Mouse (Mus musculus) liver, embryonic 15.5 days (tissue): ENCODE measurements around the gene Ube2b. TPM values are rescaled to one million over a fixed set of nuclear protein-coding genes. Genes with fewer than 3 reads are reported as not detected.

Source experiments
- ATAC-seq: fragments of 200-750 bp; cut with Nextera tagmentation; 2 replicates; pipeline ENCODE4 v1.8.0; 2017; ENCODE audit warnings: moderate number of reproducible peaks, mild to moderate bottlenecking, moderate library complexity; ENCODE audit not compliant: insufficient read depth
- H3K27ac ChIP-seq: fragments of 300-500 bp; sonication (generic); replicated peaks from 2 replicates; pipeline ENCODE4 v1.5.1; 2015; ENCODE audit warnings: mild to moderate bottlenecking, inconsistent platforms
- H3K27me3 ChIP-seq: fragments of 300-500 bp; sonication (generic); 2 replicates; pipeline ENCODE4 v1.6.1; 2015; ENCODE audit warnings: mild to moderate bottlenecking, inconsistent platforms
- H3K36me3 ChIP-seq: fragments of 300-500 bp; sonication (generic); replicated peaks from 2 replicates; pipeline ENCODE4 v1.6.1; 2015; ENCODE audit warnings: moderate library complexity, mild to moderate bottlenecking, inconsistent platforms
- H3K4me1 ChIP-seq: fragments of 300-500 bp; sonication (generic); replicated peaks from 2 replicates; pipeline ENCODE4 v1.6.1; 2015; ENCODE audit warnings: inconsistent platforms
- H3K4me2 ChIP-seq: fragments of 300-500 bp; sonication (generic); 2 replicates; pipeline ENCODE4 v1.6.1; 2015; ENCODE audit warnings: moderate library complexity, mild to moderate bottlenecking, inconsistent platforms
- H3K4me3 ChIP-seq: fragments of 300-500 bp; sonication (generic); replicated peaks from 2 replicates; pipeline ENCODE4 v1.5.1; 2015; ENCODE audit warnings: mild to moderate bottlenecking, inconsistent platforms
- H3K9ac ChIP-seq: fragments of 300-500 bp; sonication (generic); 2 replicates; pipeline ENCODE4 v1.6.1; 2015; ENCODE audit warnings: moderate library complexity, mild to moderate bottlenecking, inconsistent platforms
- H3K9me3 ChIP-seq: fragments of 300-500 bp; sonication (generic); replicated peaks from 2 replicates; pipeline ENCODE4 v1.6.1; 2016; ENCODE audit warnings: inconsistent platforms
- whole genome bisulfite sequencing: fragments of 180-500 bp; shearing (Covaris S2); methylation state at CpG from one replicate; pipeline ENCODE4 v1.1.7; 2015; ENCODE audit warnings: mixed read lengths; ENCODE audit not compliant: insufficient replicate concordance; 5-methylcytosine and 5-hydroxymethylcytosine counted together
- polyA plus RNA-seq: library from polyadenylated mRNA; unstranded; fragments of >200 nt; fragmentation: Nextera tagmentation; extraction: Ambion mirVana; gene quantifications from 2 replicates; pipeline ENCODE4 v1.2.1, GENCODE M21; 2015

Ube2b gene
- polyA plus RNA-seq, 1 experiment from 2014 or later: 139 TPM

GRCm38 (mm10) chr11:51967443-51968401 is 32.8 kb downstream of the Ube2b start, which contains the start of gene Cdkn2aipnl:
TSS of gene Cdkn2aipnl (plus strand) at chr11:51967661.
- Histone ChIP-seq H3K27me3 (no peaks in the 10 kb centered on the region), H3K4me1 (peaks cover 22% of the 10 kb centered on the region), H3K9me3 (no peaks in the 10 kb centered on the region), H3K27ac (peak within 1 kb of the TSS; percentile 64), H3K4me3 (peak within 1 kb of the TSS; percentile 73), H3K9ac (peak within 1 kb of the TSS; percentile 79), H3K4me2 (peak within 1 kb of the TSS; percentile 97), H3K36me3 (peaks cover 32% of the 10 kb centered on the region)
- peak; percentile 92 for ATAC-seq
- under 1% methylated on average over 63 of the region's 63 CpGs for WGBS

GRCm38 (mm10) chr11:51966651-51967050 is 33.9 kb downstream of the Ube2b start:
- Histone ChIP-seq H3K9me3 (no peaks in the 10 kb centered on the region), H3K4me1 (peaks cover 22% of the 10 kb centered on the region), H3K27me3 (no peaks in the 10 kb centered on the region), H3K27ac (no peak overlapping the region), H3K36me3 (peaks cover 21% of the 10 kb centered on the region), H3K4me3 (no peak overlapping the region), H3K9ac (no peak overlapping the region), H3K4me2 (no peak overlapping the region)
- WGBS: 71% methylated on average over 5 of the region's 5 CpGs
- no peak for ATAC-seq

- no peak overlapping the region for H3K4me3 ChIP-seq
- no peak overlapping the region for H3K27ac ChIP-seq
- 70% methylated on average over 7 of the region's 7 CpGs for whole genome bisulfite sequencing
- peaks cover 6% of the 10 kb centered on the region for H3K4me1 ChIP-seq
- H3K9ac ChIP-seq: no peak overlapping the region
- no peak overlapping the region for H3K4me2 ChIP-seq
- no peaks in the 10 kb centered on the region for H3K27me3 ChIP-seq
- no peaks in the 10 kb centered on the region for H3K36me3 ChIP-seq
- ATAC-seq: no peak
- H3K9me3 ChIP-seq: no peaks in the 10 kb centered on the region
These were observed 38.3 kb downstream of the Ube2b start for GRCm38 (mm10) chr11:51962277-51962676.

GRCm38 (mm10) chr11:51961761-51962160 is 38.8 kb downstream of the Ube2b start:
- no peak overlapping the region for H3K9ac ChIP-seq
- peaks cover 1% of the 10 kb centered on the region; the same call in 1 of the 2 replicates for H3K4me1 ChIP-seq
- 45% methylated on average over 8 of the region's 8 CpGs for WGBS
- H3K27ac ChIP-seq: no peak overlapping the region
- no peak overlapping the region for H3K4me3 ChIP-seq
- ATAC-seq: no peak
- no peaks in the 10 kb centered on the region for H3K9me3 ChIP-seq
- H3K36me3 ChIP-seq: no peaks in the 10 kb centered on the region
- H3K4me2 ChIP-seq: no peak overlapping the region
- H3K27me3 ChIP-seq: no peaks in the 10 kb centered on the region

GRCm38 (mm10) chr11:51960967-51961471 is 39.5 kb downstream of the Ube2b start:
- 51% methylated on average over 11 of the region's 11 CpGs for WGBS
- no peak overlapping the region for H3K9ac ChIP-seq
- H3K36me3 ChIP-seq: no peaks in the 10 kb centered on the region
- no peak for ATAC-seq
- no peaks in the 10 kb centered on the region for H3K9me3 ChIP-seq
- H3K27ac ChIP-seq: no peak overlapping the region
- H3K4me2 ChIP-seq: no peak overlapping the region
- H3K4me1 ChIP-seq: no peaks in the 10 kb centered on the region
- no peak overlapping the region for H3K4me3 ChIP-seq
- no peaks in the 10 kb centered on the region for H3K27me3 ChIP-seq

GRCm38 (mm10) chr11:51960061-51960460 is 40.5 kb downstream of the Ube2b start:
- ATAC-seq: no peak
- no peaks in the 10 kb centered on the region for H3K36me3 ChIP-seq
- no peaks in the 10 kb centered on the region for H3K4me1 ChIP-seq
- H3K9me3 ChIP-seq: no peaks in the 10 kb centered on the region
- H3K4me2 ChIP-seq: no peak overlapping the region
- no peak overlapping the region for H3K4me3 ChIP-seq
- 54% methylated on average over 4 of the region's 4 CpGs for WGBS
- no peaks in the 10 kb centered on the region for H3K27me3 ChIP-seq
- H3K27ac ChIP-seq: no peak overlapping the region
- no peak overlapping the region for H3K9ac ChIP-seq

- H3K4me2 ChIP-seq: no peak overlapping the region
- H3K27me3 ChIP-seq: no peaks in the 10 kb centered on the region
- WGBS: 66% methylated on average over 5 of the region's 5 CpGs
- H3K9ac ChIP-seq: no peak overlapping the region
- no peaks in the 10 kb centered on the region for H3K36me3 ChIP-seq
- H3K9me3 ChIP-seq: no peaks in the 10 kb centered on the region
- no peak overlapping the region for H3K27ac ChIP-seq
- no peak overlapping the region for H3K4me3 ChIP-seq
- no peak for ATAC-seq
- no peaks in the 10 kb centered on the region for H3K4me1 ChIP-seq
These were observed 41.1 kb downstream of the Ube2b start for GRCm38 (mm10) chr11:51959511-51959910.

- H3K9ac ChIP-seq: no peak overlapping the region
- H3K4me2 ChIP-seq: no peak overlapping the region
- H3K36me3 ChIP-seq: no peaks in the 10 kb centered on the region
- no peaks in the 10 kb centered on the region for H3K27me3 ChIP-seq
- no peaks in the 10 kb centered on the region for H3K9me3 ChIP-seq
- no peak overlapping the region for H3K4me3 ChIP-seq
- H3K4me1 ChIP-seq: no peaks in the 10 kb centered on the region
- ATAC-seq: no peak
- 69% methylated on average over 4 of the region's 4 CpGs for whole genome bisulfite sequencing
- H3K27ac ChIP-seq: no peak overlapping the region
These were observed 42.8 kb downstream of the Ube2b start for GRCm38 (mm10) chr11:51957760-51958159.

- Histone ChIP-seq H3K9me3 (no peaks in the 10 kb centered on the region), H3K4me1 (0 out of 2 replicates have a peak, but pooled peaks cover 6% of the 10 kb centered on the region), H3K36me3 (no peaks in the 10 kb centered on the region), H3K4me3 (no peak overlapping the region), H3K4me2 (no peak overlapping the region), H3K9ac (no peak overlapping the region), H3K27me3 (no peaks in the 10 kb centered on the region), H3K27ac (no peak overlapping the region)
- WGBS: 62% methylated on average over 9 of the region's 9 CpGs
- ATAC-seq: no peak
These were observed 44.5 kb downstream of the Ube2b start for GRCm38 (mm10) chr11:51956112-51956511.

- Histone ChIP-seq H3K4me2 (no peak overlapping the region), H3K4me1 (peaks cover 14% of the 10 kb centered on the region; the same call in 1 of the 2 replicates), H3K9me3 (no peaks in the 10 kb centered on the region), H3K36me3 (no peaks in the 10 kb centered on the region), H3K27me3 (no peaks in the 10 kb centered on the region), H3K9ac (no peak overlapping the region), H3K4me3 (no peak overlapping the region), H3K27ac (no peak overlapping the region)
- no peak for ATAC-seq
- WGBS: 34% methylated on average over 5 of the region's 5 CpGs
These were observed 48.6 kb downstream of the Ube2b start for GRCm38 (mm10) chr11:51951861-51952420.

- H3K27ac ChIP-seq: no peak overlapping the region
- H3K9ac ChIP-seq: no peak overlapping the region
- no peak overlapping the region for H3K4me2 ChIP-seq
- peaks cover 14% of the 10 kb centered on the region; the same call in 1 of the 2 replicates for H3K4me1 ChIP-seq
- no peak for ATAC-seq
- WGBS: 71% methylated on average over 9 of the region's 9 CpGs
- H3K36me3 ChIP-seq: no peaks in the 10 kb centered on the region
- no peaks in the 10 kb centered on the region for H3K27me3 ChIP-seq
- H3K4me3 ChIP-seq: no peak overlapping the region
- H3K9me3 ChIP-seq: no peaks in the 10 kb centered on the region
These were observed 50.6 kb downstream of the Ube2b start for GRCm38 (mm10) chr11:51949919-51950318.
